Mouse (Mus musculus): ENCODE results near the gene Gm42417.

DNA sequence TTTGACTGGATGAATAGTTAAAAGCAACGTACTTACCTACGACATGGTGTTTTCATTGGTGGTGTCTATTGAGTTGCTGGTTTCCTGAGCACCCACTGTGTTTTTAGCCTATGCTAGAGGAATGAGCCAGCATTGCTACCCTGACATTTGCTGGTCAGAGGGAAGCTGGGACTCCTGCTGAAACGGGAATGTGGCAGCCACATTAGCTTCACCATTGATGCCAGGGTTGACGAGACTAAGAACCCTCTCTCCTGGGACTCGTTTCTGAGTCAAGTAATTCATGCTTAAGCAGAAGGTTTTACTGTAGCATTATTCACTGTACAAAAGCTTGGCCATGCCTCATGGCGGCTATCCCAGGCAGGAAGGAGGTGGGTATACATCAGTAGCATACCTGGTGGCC lies 49.6 kb downstream of the Gm42417 start:
- no peak for TF ChIP-seq CTCF (IDR thresholded peaks at IDR 0.05; ENCODE audit: extremely low read depth, insufficient read depth, insufficient read length, insufficient replicate concordance)
- TF ChIP-seq POLR2A (IDR thresholded peaks at IDR 0.05; ENCODE audit: low read depth, low read length), result no peak

Data from spleen, adult 2 months (tissue).